Mouse (Mus musculus) cerebellum, adult 2 months (tissue): ENCODE data around the gene Ap3b2. TPM values are rescaled to one million over a fixed set of nuclear protein-coding genes. Genes with fewer than 3 reads are reported as not detected.

Source experiments
- DNase-seq, 2 experiments: peaks; one replicate each; pipeline ENCODE4 v3.0.0; 2021
- H3K27ac ChIP-seq: fragments of 200-500 bp; 2 replicates; pipeline ENCODE4 v1.5.1; 2012; ENCODE audit warnings: low read length, control low read depth, inconsistent platforms; ENCODE audit not compliant: insufficient read depth
- H3K27me3 ChIP-seq: fragments of 200-500 bp; 2 replicates; pipeline ENCODE4 v1.6.1; 2012; ENCODE audit warnings: inconsistent platforms, mild to moderate bottlenecking, low read length, moderate library complexity; ENCODE audit not compliant: control insufficient read depth, insufficient read depth
- H3K4me1 ChIP-seq: fragments of 200-500 bp; 2 replicates; pipeline ENCODE4 v1.6.1; 2011; ENCODE audit warnings: low read length; ENCODE audit not compliant: control insufficient read depth, insufficient read depth
- H3K4me3 ChIP-seq: fragments of 200-500 bp; replicated peaks from 2 replicates; pipeline ENCODE3; 2011; ENCODE audit warnings: mild to moderate bottlenecking, low read depth, low read length, control low read depth; ENCODE audit not compliant: insufficient read depth
- CTCF ChIP-seq: fragments of 200-500 bp; IDR thresholded peaks from 2 replicates; pipeline ENCODE4 v1.5.1; 2011; ENCODE audit warnings: low read depth, mild to moderate bottlenecking, control low read depth, low read length, moderate library complexity, borderline replicate concordance; ENCODE audit not compliant: insufficient read depth
- POLR2A ChIP-seq: fragments of 200-500 bp; IDR thresholded peaks from 2 replicates; pipeline ENCODE4 v1.6.1; 2011; ENCODE audit warnings: low read length, control low read depth, borderline replicate concordance; ENCODE audit not compliant: insufficient read depth
- WGBS: fragments of 180-500 bp; shearing (Covaris S2); methylation state at CpG from one replicate; pipeline ENCODE4 v1.1.7; 2018; 5-methylcytosine and 5-hydroxymethylcytosine counted together
- polyA plus RNA-seq: library from polyadenylated mRNA; depleted of rRNA; stranded (reverse); fragments of >200 nt; gene quantifications from 2 replicates; pipeline ENCODE4 v1.2.3, GENCODE M21; 2012; rRNA removed

Ap3b2 gene
- polyA plus RNA-seq: 139 and 141 TPM in 2 replicates

DNA sequence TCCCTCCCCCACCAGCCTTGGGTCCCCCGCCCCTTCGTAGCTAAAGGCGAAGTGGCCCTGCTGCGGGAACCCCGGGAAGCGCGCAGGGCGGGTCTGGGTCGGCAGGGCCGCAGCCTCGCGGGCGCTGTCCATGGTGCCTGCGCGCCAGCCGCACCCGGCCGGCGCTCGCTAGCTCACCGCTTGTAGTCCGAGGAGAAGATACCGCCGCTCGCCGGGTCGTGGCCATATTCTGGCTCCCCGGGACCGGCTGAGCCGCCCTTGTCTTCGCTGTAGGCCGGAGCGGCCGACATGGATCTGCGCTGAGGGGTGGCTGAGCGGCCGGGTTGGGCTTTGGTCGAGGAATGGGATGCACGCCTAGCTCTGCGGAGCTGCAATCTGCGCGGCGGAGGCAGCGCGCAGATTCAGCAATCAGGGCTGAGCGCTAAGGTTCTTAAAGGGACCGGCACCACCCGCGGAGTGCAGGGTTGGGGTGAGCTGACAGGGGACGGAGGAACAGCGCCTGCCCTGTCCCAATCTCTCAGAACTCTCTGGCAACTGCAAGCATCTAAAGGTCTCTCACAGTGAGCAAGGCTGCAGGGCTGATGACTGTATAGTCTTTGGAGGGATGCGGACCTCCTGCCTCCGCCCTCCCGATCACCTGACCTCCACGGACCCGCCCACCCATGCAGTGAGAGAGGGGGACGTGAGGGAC is at the start of gene Ap3b2:
TSS of gene Ap3b2 (minus strand) at position 595 of the 691 bp plus-strand sequence.
- Histone ChIP-seq H3K4me3 (peak within 1 kb of the TSS; percentile 92), H3K4me1 (peaks cover 12% of the 10 kb centered on the region), H3K27ac (peak within 1 kb of the TSS; percentile 90), H3K27me3 (no peaks in the 10 kb centered on the region)
- peak; percentile 84 to 90 for DNase-seq
- WGBS: 1% methylated on average over 57 of the region's 57 CpGs
- TF ChIP-seq CTCF: no peak
- peak; percentile 85; the same call in 1 of the 2 replicates for TF ChIP-seq POLR2A

DNA sequence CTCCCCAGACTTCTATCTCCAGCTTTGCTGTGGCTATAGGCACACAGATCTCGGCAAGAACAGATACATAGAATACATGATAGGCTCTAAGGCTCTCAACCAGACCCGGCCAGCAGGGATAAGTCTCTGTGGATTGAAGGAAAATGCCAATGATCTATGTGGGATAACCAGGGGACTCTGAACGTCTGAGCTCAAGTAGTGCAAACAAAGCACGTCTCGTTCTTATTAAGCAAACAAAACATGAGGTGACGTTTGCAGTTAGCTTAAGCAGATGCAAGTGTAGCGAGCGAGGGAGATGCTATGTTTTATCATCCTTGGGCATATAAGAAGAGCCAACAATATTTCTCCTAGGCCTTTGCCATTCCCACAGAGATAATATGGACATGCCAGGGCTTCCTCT is 49.2 kb upstream of the Ap3b2 start:
- DNase-seq: no peak
- TF ChIP-seq POLR2A: no peak
- TF ChIP-seq CTCF: no peak
- H3K4me1 ChIP-seq: no peaks in the 10 kb centered on the region
- no peak overlapping the region for H3K27ac ChIP-seq
- H3K4me3 ChIP-seq: no peak overlapping the region
- 72% methylated on average over 8 of the region's 8 CpGs for WGBS
- H3K27me3 ChIP-seq: no peaks in the 10 kb centered on the region

DNA sequence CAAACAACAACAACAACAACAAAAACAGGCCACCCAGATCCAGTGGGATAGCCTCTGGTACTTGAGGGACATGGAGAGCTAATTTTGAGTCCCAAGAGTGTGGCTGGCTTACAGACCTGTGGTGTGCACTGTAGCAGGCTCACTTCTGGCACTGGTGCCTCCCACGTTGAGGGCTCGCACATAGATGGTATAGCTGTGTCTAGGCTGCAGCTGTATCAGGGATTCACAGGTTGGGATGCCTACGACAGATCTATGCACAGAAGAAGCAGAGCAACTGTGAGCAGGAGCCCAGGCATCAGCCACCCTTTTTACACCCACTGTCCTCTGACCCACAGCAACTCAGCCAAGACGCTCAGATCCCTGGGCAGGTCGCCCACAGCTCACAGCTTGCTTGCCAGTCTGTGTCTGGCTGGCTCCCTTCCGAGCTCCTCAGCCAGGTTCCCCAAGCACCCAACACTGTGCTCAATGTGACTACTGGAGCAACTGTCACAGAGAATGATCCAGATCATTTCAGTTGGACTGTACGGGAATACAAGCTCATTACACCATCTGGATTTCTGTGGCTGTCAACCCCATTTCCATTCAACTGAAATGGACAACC is 48.3 kb upstream of the Ap3b2 start:
- H3K4me3 ChIP-seq: no peak overlapping the region
- no peaks in the 10 kb centered on the region for H3K27me3 ChIP-seq
- TF ChIP-seq POLR2A: no peak
- no peak for TF ChIP-seq CTCF
- WGBS: 26% methylated on average over 7 of the region's 7 CpGs
- H3K4me1 ChIP-seq: no peaks in the 10 kb centered on the region
- peak; percentile 30 to 49 for DNase-seq
- no peak overlapping the region for H3K27ac ChIP-seq

DNA sequence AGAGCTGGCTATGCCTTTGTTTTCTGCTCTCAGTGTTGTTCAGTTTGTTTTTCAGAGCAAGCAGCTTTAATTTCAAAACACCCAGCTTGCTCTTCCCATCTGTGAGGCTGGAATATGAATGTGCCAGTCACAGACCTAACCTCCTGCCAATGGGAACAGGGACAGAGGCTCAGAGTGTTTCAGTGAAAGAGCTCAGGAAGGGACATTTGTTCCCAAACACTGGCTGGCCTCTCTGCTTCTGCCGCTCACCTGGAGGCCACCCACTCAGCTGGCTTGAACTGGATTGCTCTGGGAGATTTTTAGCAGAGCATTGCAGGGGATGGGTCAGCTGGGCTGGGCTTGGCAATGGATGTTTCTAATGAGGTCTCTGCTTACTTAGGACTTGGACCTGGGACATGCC is 47.3 kb upstream of the Ap3b2 start:
- Histone ChIP-seq H3K27me3 (no peaks in the 10 kb centered on the region), H3K27ac (no peak overlapping the region), H3K4me3 (no peak overlapping the region), H3K4me1 (no peaks in the 10 kb centered on the region)
- DNase-seq: peak in 1 of 2 experiments; percentile 19
- TF ChIP-seq POLR2A (no peak), CTCF (no peak)
- 14% methylated on average over 1 of the region's 1 CpGs for WGBS

DNA sequence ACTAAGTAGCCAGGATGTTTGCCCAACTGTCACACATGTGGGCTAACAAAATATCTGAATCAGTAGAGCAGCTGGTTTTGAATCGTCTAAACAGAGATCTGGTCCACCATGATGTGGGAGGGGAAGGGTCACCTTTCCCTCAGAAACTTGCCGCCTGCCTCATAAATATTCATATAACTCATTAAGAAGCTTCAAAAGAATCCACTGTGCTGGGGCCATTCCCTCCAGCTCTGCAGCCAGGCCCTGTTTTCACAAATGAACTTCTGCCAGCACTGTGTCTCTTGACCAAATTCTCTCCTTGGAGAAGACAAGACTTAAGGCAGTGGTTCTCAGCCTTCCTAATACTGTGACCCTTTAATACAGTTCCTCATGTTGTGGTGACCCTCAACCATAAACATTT is 45.8 kb upstream of the Ap3b2 start:
- Histone ChIP-seq H3K4me1 (no peaks in the 10 kb centered on the region), H3K27me3 (no peaks in the 10 kb centered on the region), H3K27ac (no peak overlapping the region), H3K4me3 (no peak overlapping the region)
- DNase-seq: no peak
- TF ChIP-seq POLR2A: no peak
- no peak for TF ChIP-seq CTCF
- WGBS: 34% methylated on average over 2 of the region's 2 CpGs

DNA sequence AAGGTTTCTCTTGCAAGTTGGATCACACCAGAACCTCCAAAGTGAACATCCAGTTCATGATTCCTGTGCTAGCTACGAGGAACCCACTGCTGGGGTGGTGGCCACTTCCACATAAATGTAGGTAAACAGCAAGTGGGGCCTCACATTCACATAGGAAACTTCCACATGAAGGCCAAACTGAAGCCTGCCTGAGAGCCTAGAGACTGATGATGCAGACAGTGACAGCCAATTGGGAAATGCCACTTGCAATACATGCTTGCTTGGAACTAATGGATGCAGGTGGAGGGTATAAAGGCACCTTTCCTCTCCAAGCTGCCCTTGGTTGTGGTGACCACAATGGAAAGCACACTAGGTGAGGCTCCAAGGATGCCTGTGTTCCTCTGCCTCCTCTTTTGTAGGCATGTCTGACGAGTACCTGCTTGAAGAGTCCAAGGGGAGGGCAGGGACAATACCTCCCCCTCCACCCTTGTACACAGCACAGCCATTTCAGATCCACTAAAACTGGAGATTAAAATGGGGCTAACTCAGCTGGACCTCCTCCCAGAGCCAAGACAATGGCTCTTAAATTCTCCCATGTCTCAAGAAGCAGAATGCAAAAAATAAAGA is 44.4 kb upstream of the Ap3b2 start:
- Histone ChIP-seq H3K4me3 (no peak overlapping the region), H3K27ac (no peak overlapping the region), H3K4me1 (no peaks in the 10 kb centered on the region), H3K27me3 (no peaks in the 10 kb centered on the region)
- no peak for DNase-seq
- no peak for TF ChIP-seq POLR2A
- no peak for TF ChIP-seq CTCF
- 92% methylated on average over 2 of the region's 2 CpGs for WGBS

DNA sequence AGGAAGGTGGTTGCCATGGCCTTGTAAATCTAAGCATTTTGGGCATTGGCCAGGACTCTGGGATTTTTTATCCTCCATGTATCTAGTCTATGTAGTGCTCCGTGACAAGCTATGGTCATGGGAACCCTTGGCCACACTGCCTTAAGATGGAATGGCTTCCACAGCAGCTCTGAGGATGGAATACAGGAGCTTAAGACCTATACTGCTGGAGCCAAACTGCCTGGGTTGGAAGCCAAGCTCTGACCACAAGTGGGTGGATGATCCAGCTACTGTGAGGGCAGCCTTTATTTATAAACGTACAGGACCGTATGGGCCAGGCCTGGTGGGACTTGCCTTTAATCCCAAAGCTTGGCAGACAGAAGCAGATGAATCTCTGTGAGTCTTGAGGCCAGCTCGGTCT is 42.8 kb upstream of the Ap3b2 start:
- Histone ChIP-seq H3K4me3 (no peak overlapping the region), H3K4me1 (no peaks in the 10 kb centered on the region), H3K27ac (no peak overlapping the region), H3K27me3 (no peaks in the 10 kb centered on the region)
- TF ChIP-seq CTCF (no peak), POLR2A (no peak)
- 57% methylated on average over 4 of the region's 4 CpGs for WGBS
- DNase-seq: no peak

DNA sequence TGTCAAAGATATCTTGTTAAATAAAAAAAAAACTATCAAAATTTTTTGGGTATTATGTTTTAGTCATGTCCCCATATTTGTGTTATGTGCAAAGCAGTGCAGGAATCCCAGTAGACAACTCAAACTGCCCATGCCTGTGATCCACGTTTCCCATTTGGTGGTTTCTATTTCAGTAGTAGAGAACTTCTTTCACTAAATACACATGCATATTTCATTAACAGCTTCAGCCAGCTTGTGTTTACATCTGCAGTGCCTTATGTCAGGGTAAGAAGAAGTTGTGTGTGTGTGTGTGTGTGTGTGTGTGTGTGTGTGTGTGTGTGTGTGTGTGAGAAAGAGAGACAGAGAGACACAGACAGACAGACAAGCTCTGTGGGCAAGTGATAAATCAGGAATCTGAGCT is 37.7 kb upstream of the Ap3b2 start:
- Histone ChIP-seq H3K27ac (no peak overlapping the region), H3K4me1 (no peaks in the 10 kb centered on the region), H3K27me3 (no peaks in the 10 kb centered on the region), H3K4me3 (no peak overlapping the region)
- no peak for DNase-seq
- TF ChIP-seq POLR2A (no peak), CTCF (no peak)
- WGBS: 88% methylated on average over 1 of the region's 1 CpGs
